Mouse (Mus musculus) effector memory CD4-positive, alpha-beta T cell, adult 7 months (primary cell): Measurements from ENCODE around the gene Kl. TPM values are rescaled to one million over a fixed set of nuclear protein-coding genes. Genes with fewer than 3 reads are reported as not detected.

ENCODE experiments used
- polyA plus RNA-seq: library from polyadenylated mRNA; unstranded; fragments of 100-300 nt; shearing (Covaris generic); gene quantifications from one replicate; pipeline ENCODE4 v1.2.1, GENCODE M21; 2017

Gene Kl
- 0.24 TPM for polyA plus RNA-seq

GRCm38 (mm10) chr5:150952328-150952668 is at the start of gene Kl:
Gene Kl, plus strand, starts transcription at chr5:150952607.

